Mouse (Mus musculus) E14TG2a.4 (cell line): ENCODE data around the gene Dgkb.

Source experiments
- H3K27me3 ChIP-seq: 2 replicates; pipeline ENCODE4 v1.6.1; 2014; ENCODE audit warnings: low read length, control low read depth; ENCODE audit not compliant: insufficient read depth
- H3K36me3 ChIP-seq: 2 replicates; pipeline ENCODE4 v1.6.1; 2014; ENCODE audit warnings: low read length, control low read depth; ENCODE audit not compliant: insufficient read depth
- H3K4me1 ChIP-seq: replicated peaks from 2 replicates; pipeline ENCODE4 v1.6.1; 2014; ENCODE audit warnings: low read depth, low read length, control low read depth
- H3K4me3 ChIP-seq: replicated peaks from 2 replicates; pipeline ENCODE4 v1.5.1; 2014; ENCODE audit warnings: mild to moderate bottlenecking, low read length
- H3K9me3 ChIP-seq: 2 replicates; pipeline ENCODE4 v1.6.1; 2014; ENCODE audit warnings: low read length, control low read depth
- CTCF ChIP-seq: conservative IDR thresholded peaks from 2 replicates; pipeline ENCODE4 v1.5.1; 2014; ENCODE audit warnings: low read length
- NANOG ChIP-seq: IDR thresholded peaks from 2 replicates; pipeline ENCODE4 v1.6.1; 2014; ENCODE audit warnings: borderline replicate concordance, low read length, mixed read lengths
- POU5F1 ChIP-seq: IDR thresholded peaks from 2 replicates; pipeline ENCODE4 v1.6.1; 2014; ENCODE audit warnings: low read length, borderline replicate concordance

Gene Dgkb

DNA sequence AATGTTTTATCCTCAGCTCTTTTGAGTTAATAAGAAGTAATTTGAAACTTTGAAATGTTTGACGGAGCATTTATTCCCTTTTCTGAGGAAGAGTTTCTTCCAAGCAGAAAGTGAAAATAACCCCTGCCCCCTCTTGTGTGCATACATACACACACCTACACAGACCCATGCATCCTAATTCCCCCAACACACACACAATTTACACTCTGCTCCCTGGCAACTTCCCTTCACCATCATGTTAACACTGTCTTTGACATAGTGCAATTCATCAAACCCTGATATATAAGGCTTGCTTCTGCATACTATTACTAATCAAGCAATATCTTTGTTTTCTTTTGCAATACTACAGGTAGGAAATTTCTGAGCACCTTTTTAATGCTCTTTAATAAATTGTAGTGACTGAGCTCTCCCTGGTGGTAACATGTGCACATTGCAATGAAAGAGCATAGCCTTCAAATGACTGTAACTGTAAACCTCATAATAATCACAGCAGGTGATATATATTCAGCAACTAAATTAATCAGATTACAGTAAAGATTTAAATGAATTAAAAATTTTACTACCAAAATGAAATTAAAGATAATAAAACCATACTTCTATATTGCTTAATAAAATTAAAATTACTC lies 297.6 kb downstream of the Dgkb start:
- H3K9me3 ChIP-seq: no peaks in the 10 kb centered on the region
- H3K4me3 ChIP-seq: no peak overlapping the region
- H3K36me3 ChIP-seq: no peaks in the 10 kb centered on the region
- TF ChIP-seq POU5F1 (no peak), CTCF (peak; percentile 71), NANOG (no peak)
- no peaks in the 10 kb centered on the region for H3K27me3 ChIP-seq
- H3K4me1 ChIP-seq: no peaks in the 10 kb centered on the region

- no peak overlapping the region for H3K4me3 ChIP-seq
- TF ChIP-seq NANOG: no peak
- peak; percentile 8; the same call in 1 of the 2 replicates for TF ChIP-seq CTCF
- no peaks in the 10 kb centered on the region for H3K36me3 ChIP-seq
- H3K4me1 ChIP-seq: no peaks in the 10 kb centered on the region
- H3K9me3 ChIP-seq: no peaks in the 10 kb centered on the region
- no peaks in the 10 kb centered on the region for H3K27me3 ChIP-seq
These were observed 306.0 kb downstream of the Dgkb start for GRCm38 (mm10) chr12:38123524-38123923.

GRCm38 (mm10) chr12:38125297-38125696 lies 307.8 kb downstream of the Dgkb start:
- Histone ChIP-seq H3K27me3 (no peaks in the 10 kb centered on the region), H3K9me3 (no peaks in the 10 kb centered on the region)

GRCm38 (mm10) chr12:38130209-38130915 lies 312.8 kb downstream of the Dgkb start:
- Histone ChIP-seq H3K36me3 (no peaks in the 10 kb centered on the region), H3K4me3 (no peak overlapping the region), H3K9me3 (no peaks in the 10 kb centered on the region), H3K27me3 (no peaks in the 10 kb centered on the region), H3K4me1 (no peaks in the 10 kb centered on the region)
- TF ChIP-seq POU5F1: no peak
- no peak for TF ChIP-seq NANOG
- TF ChIP-seq CTCF: peak; percentile 84

More at GRCm38 (mm10) chr12:38125297-38125696, 307.8 kb downstream of the Dgkb start:
- Histone ChIP-seq H3K4me1 (no peaks in the 10 kb centered on the region), H3K36me3 (no peaks in the 10 kb centered on the region), H3K4me3 (no peak overlapping the region)
- no peak for TF ChIP-seq POU5F1
- no peak for TF ChIP-seq NANOG
- TF ChIP-seq CTCF: no peak

DNA sequence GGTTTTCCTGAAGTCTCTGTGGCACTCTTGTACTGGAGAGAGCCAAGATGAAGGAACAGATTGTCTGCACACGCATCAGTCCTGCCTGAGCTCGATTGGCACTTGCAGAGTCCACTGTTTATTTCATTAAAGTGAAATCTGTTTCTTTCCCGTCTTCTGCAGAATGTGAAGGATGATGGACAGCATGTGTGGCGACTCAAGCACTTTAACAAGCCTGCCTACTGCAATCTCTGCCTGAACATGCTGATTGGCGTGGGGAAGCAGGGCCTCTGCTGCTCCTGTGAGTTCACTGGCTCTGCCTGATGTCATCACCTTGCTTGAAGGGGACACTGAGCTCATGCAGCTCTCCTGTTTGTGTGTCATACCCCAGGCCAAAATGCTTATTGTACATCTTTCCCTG lies 318.9 kb downstream of the Dgkb start:
- no peaks in the 10 kb centered on the region for H3K36me3 ChIP-seq
- no peaks in the 10 kb centered on the region for H3K9me3 ChIP-seq
- no peak for TF ChIP-seq NANOG
- no peak for TF ChIP-seq POU5F1
- no peak for TF ChIP-seq CTCF
- no peak overlapping the region for H3K4me3 ChIP-seq
- H3K27me3 ChIP-seq: no peaks in the 10 kb centered on the region
- H3K4me1 ChIP-seq: no peaks in the 10 kb centered on the region

- no peaks in the 10 kb centered on the region for H3K27me3 ChIP-seq
- no peak overlapping the region for H3K4me3 ChIP-seq
- H3K9me3 ChIP-seq: no peaks in the 10 kb centered on the region
These were observed 322.5 kb downstream of the Dgkb start for GRCm38 (mm10) chr12:38140039-38140438.

DNA sequence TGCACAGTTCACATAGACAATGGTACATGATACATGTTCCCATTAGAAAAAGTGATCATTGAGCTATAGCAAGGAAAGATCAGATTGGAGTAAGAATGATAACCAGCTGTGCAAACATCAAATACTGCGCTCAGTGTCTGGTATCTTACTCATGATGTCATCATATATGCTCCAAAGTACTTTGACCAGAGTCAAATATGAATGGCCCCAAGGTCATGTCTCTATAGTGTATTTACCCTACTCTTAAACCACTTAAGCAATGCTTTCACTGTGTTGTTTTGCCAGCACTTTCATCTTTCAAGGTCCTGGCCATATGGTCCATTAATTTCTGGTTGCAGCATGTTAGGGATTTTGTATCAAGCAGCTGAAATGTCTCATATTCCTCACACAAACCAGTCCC lies 415.1 kb downstream of the Dgkb start:
- Histone ChIP-seq H3K36me3 (no peaks in the 10 kb centered on the region), H3K9me3 (no peaks in the 10 kb centered on the region), H3K4me3 (no peak overlapping the region), H3K27me3 (no peaks in the 10 kb centered on the region), H3K4me1 (no peaks in the 10 kb centered on the region)
- TF ChIP-seq POU5F1: no peak
- no peak for TF ChIP-seq NANOG
- no peak for TF ChIP-seq CTCF

More at GRCm38 (mm10) chr12:38140039-38140438, 322.5 kb downstream of the Dgkb start:
- no peaks in the 10 kb centered on the region for H3K36me3 ChIP-seq
- no peak for TF ChIP-seq POU5F1
- TF ChIP-seq NANOG: no peak
- TF ChIP-seq CTCF: peak; percentile 21; the same call in 1 of the 2 replicates
- no peaks in the 10 kb centered on the region for H3K4me1 ChIP-seq

DNA sequence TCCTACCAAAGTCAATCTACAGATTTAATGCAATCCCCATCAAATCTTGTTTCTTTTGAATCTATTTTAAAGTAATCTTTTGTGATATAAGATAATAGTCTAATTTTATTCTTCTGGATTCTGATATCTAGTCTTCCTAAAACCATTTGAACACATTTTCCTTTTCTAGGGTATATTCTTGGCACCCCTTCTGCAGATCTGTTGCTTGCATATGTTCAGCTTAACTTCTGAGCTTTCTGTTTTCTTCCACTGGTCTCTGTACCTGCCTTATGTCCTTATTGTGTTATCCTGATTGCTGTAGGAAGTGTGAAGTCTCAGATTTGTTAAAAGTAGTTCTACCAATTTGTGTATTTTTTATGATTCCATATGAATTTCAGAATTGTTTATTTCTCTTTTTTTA lies 451.3 kb downstream of the Dgkb start:
- no peak for TF ChIP-seq NANOG
- no peak for TF ChIP-seq POU5F1
- TF ChIP-seq CTCF: no peak
- Histone ChIP-seq H3K4me1 (no peaks in the 10 kb centered on the region), H3K9me3 (no peaks in the 10 kb centered on the region), H3K27me3 (no peaks in the 10 kb centered on the region), H3K4me3 (no peak overlapping the region), H3K36me3 (no peaks in the 10 kb centered on the region)

- Histone ChIP-seq H3K27me3 (no peaks in the 10 kb centered on the region), H3K36me3 (no peaks in the 10 kb centered on the region), H3K4me3 (no peak overlapping the region), H3K9me3 (no peaks in the 10 kb centered on the region), H3K4me1 (no peaks in the 10 kb centered on the region)
- TF ChIP-seq CTCF: no peak
- TF ChIP-seq NANOG: no peak
- no peak for TF ChIP-seq POU5F1
These were observed 484.0 kb downstream of the Dgkb start for GRCm38 (mm10) chr12:38301497-38301896.
